Mouse (Mus musculus) liver, embryonic 14 days (tissue): ENCODE results near the gene Dock1. TPM values are rescaled to one million over a fixed set of nuclear protein-coding genes. Genes with fewer than 3 reads are reported as not detected.

Experiments used
- polyA plus RNA-seq: library from polyadenylated mRNA; depleted of rRNA; stranded (reverse); fragments of >200 nt; gene quantifications from 2 replicates; pipeline ENCODE4 v1.2.3, GENCODE M21; 2012; rRNA removed

Dock1 gene
- 2.1 TPM in 2 replicates for polyA plus RNA-seq

GRCm38 (mm10) chr7:134670312-134671002, at the start of gene Dock1:
Gene Dock1 (plus strand): TSS chr7:134670654.

GRCm38 (mm10) chr7:134937927-134938609, 267.6 kb downstream of the Dock1 start, which contains the start of gene Fam196a:
Gene Fam196a (minus strand): TSS chr7:134938430.

